Mouse (Mus musculus) kidney, adult 2 months (tissue): ENCODE measurements at regions not wholly inside any gene's neighbourhood (a gene's known extent, or its start where the extent isn't known, plus 50 kb on each side); places are given as distances from the start of the nearest gene placed in this dataset.

ENCODE experiments used
- CTCF ChIP-seq: fragments of 200-500 bp; conservative IDR thresholded peaks from 2 replicates; pipeline ENCODE4 v1.5.1; 2011; ENCODE audit warnings: low read depth, mild to moderate bottlenecking, control low read depth, low read length, moderate library complexity, mixed read lengths; ENCODE audit not compliant: insufficient read depth, insufficient read length
- POLR2A ChIP-seq: fragments of 200-500 bp; IDR thresholded peaks from one replicate; pipeline ENCODE4 v1.6.1; 2011; ENCODE audit warnings: low read depth, low read length, control low read depth

DNA sequence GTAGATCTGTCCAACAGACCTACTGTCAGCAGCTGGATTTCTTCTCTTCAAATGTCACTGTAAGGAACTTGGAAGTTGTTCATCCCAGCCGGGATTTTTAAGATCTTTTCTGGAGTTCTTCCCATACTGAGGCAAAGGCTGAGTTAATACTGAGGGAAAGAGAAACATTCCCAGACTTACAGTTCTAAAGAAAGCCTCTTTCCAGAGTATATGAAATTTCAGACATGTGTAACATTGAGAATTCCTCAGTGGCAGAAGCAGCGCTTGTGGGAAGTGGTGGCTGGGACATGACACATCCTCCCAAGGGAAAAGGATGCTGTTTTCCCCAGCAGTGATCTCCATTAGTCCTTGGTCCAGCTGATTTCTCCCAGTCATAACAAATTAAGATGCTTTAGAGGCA is 556.8 kb upstream of the Tle4 start:
- TF ChIP-seq CTCF, result no peak
- TF ChIP-seq POLR2A, result no peak
